Mouse (Mus musculus) frontal cortex, postnatal 14 days (tissue): ENCODE results near the gene Hbq1b.
"Not testable (repeated sequence)": the region's sequence is repeated elsewhere in the genome, so short reads cannot be mapped to it uniquely, and the experiment has no call there.

Experiments used
- DNase-seq, 2 experiments: peaks; one replicate each; pipeline ENCODE4 v3.0.0; 2022; ENCODE audit warnings: low spot score in 2 of 2

Hbq1b gene

GRCm38 (mm10) chr11:32267964-32268363 lies 18.8 kb upstream of the Hbq1b start:
- no peak for DNase-seq

GRCm38 (mm10) chr11:32268952-32269351 lies 17.8 kb upstream of the Hbq1b start:
- DNase-seq = no peak

GRCm38 (mm10) chr11:32271178-32271577 lies 15.6 kb upstream of the Hbq1b start:
- DNase-seq = no peak

- no peak for DNase-seq
These were observed 10.4 kb upstream of the Hbq1b start, which contains the start of gene Hba-x for GRCm38 (mm10) chr11:32276347-32276746. Hba-x (plus strand) TSS chr11:32276400.

- no peak for DNase-seq
These were observed 8.9 kb upstream of the Hbq1b start for GRCm38 (mm10) chr11:32277736-32278457.

- no peak for DNase-seq
These were observed 8.3 kb upstream of the Hbq1b start for GRCm38 (mm10) chr11:32278458-32278957.

- no peak for DNase-seq
These were observed 6.1 kb upstream of the Hbq1b start for GRCm38 (mm10) chr11:32280646-32281045.

- DNase-seq = no peak
These were observed 5.2 kb upstream of the Hbq1b start for GRCm38 (mm10) chr11:32281416-32282144.

GRCm38 (mm10) chr11:32283091-32283777 lies 3.5 kb upstream of the Hbq1b start, which contains the start of gene Hba-a1:
Hba-a1 (plus strand) TSS chr11:32283511.
- DNase-seq = not testable (repeated sequence)

GRCm38 (mm10) chr11:32284582-32284981 lies 2.2 kb upstream of the Hbq1b start:
- DNase-seq = not testable (repeated sequence)

GRCm38 (mm10) chr11:32285031-32285775 lies 1.6 kb upstream of the Hbq1b start:
- DNase-seq = no peak

- DNase-seq = not testable (repeated sequence)
These were observed 878 bp upstream of the Hbq1b start for GRCm38 (mm10) chr11:32285887-32286286.

- DNase-seq = no peak
These were observed 694 bp downstream of the Hbq1b start for GRCm38 (mm10) chr11:32287493-32287825.

- DNase-seq = not testable (repeated sequence)
These were observed 6.1 kb downstream of the Hbq1b start for GRCm38 (mm10) chr11:32292819-32293218.

GRCm38 (mm10) chr11:32293479-32293878 lies 6.7 kb downstream of the Hbq1b start:
- not testable (repeated sequence) for DNase-seq

GRCm38 (mm10) chr11:32296203-32296602 lies 9.4 kb downstream of the Hbq1b start, which contains the start of gene Hba-a2:
Hba-a2 (plus strand) TSS chr11:32296489.
- DNase-seq = not testable (repeated sequence)

- not testable (repeated sequence) for DNase-seq
These were observed 10.7 kb downstream of the Hbq1b start for GRCm38 (mm10) chr11:32297417-32297816.

- DNase-seq = no peak
These were observed 11.2 kb downstream of the Hbq1b start for GRCm38 (mm10) chr11:32297866-32298531.

GRCm38 (mm10) chr11:32298532-32298918 lies 11.8 kb downstream of the Hbq1b start:
- no peak for DNase-seq

GRCm38 (mm10) chr11:32299865-32300264 lies 13.1 kb downstream of the Hbq1b start, which contains the start of gene Hbq1a:
Hbq1a (plus strand) TSS chr11:32300069.
- peak in 1 of 2 experiments; percentile 61 for DNase-seq
